Mouse (Mus musculus): ENCODE results near the gene Egfem1.

- TF ChIP-seq POLR2A (IDR thresholded peaks at IDR 0.05; ENCODE audit: borderline replicate concordance, control insufficient read depth, low read depth, low read length) (no peak), CTCF (IDR thresholded peaks at IDR 0.05; ENCODE audit: control insufficient read depth, insufficient read depth, low read length) (no peak)
These were observed 52.7 kb downstream of the Egfem1 start for GRCm38 (mm10) chr3:29134509-29134908.
